Mouse (Mus musculus) gastrocnemius, postnatal 36 days (tissue): ENCODE results near the gene BC003965. TPM values are rescaled to one million over a fixed set of nuclear protein-coding genes. Genes with fewer than 3 reads are reported as not detected.

ENCODE experiments used
- DNase-seq, 2 experiments: peaks; one replicate each; pipeline ENCODE4 v3.0.0; 2022
- intact Hi-C: fragments of 180-260 bp; cut with DNase I; formaldehyde crosslinking; loops from one replicate; pipeline ENCODE4 v1.15.1; 2025
- long read RNA-seq, 2 experiments: library from polyadenylated mRNA; stranded (forward); transcript quantifications; one replicate each; pipeline ENCODE4 v2.0.0; 2021
- total RNA-seq, 2 experiments: library from RNA; stranded (reverse); gene quantifications; 2 replicates each; pipeline ENCODE4 v1.2.3; 2021

The BC003965 gene
- 10 to 100 TPM; 12.3 to 13.8 TPM for total RNA-seq
- long read RNA-seq, experiment 1, transcript BC003965-201 (2 exons, 3,030 nt): major isoform, 30 of 48 reads
- long read RNA-seq, experiment 1, transcript BC003965-202 (1 exons, 3,109 nt): minor isoform, 11 of 48 reads
- long read RNA-seq, experiment 1, partial matches to known transcripts: 0 of 48 reads
- long read RNA-seq, experiment 1, other reads (novel, unspliced or antisense): 7 of 48 reads
- long read RNA-seq, experiment 2, transcript BC003965-202 (1 exons, 3,109 nt): minor isoform, 10 of 65 reads
- long read RNA-seq, experiment 2, transcript BC003965-201 (2 exons, 3,030 nt): major isoform, 52 of 65 reads
- long read RNA-seq, experiment 2, partial matches to known transcripts: 0 of 65 reads
- long read RNA-seq, experiment 2, other reads (novel, unspliced or antisense): 3 of 65 reads

- intact Hi-C loops: loop anchor here (5.0 kb wide), 1 partner anchor 67 kb away; the partner anchor contains the start of gene Telo2
- DNase-seq: peak; percentile 94 to 96
Observed at GRCm38 (mm10) chr17:25184129-25184691, at the start of gene BC003965. Gene BC003965, plus strand, starts transcription at chr17:25184554.

GRCm38 (mm10) chr17:25135622-25136021 is 48.7 kb upstream of the BC003965 start:
- intact Hi-C loops: no loop called here
- no peak for DNase-seq

GRCm38 (mm10) chr17:25138803-25139202 is 45.6 kb upstream of the BC003965 start:
- intact Hi-C loops: no loop called here
- no peak for DNase-seq

DNA sequence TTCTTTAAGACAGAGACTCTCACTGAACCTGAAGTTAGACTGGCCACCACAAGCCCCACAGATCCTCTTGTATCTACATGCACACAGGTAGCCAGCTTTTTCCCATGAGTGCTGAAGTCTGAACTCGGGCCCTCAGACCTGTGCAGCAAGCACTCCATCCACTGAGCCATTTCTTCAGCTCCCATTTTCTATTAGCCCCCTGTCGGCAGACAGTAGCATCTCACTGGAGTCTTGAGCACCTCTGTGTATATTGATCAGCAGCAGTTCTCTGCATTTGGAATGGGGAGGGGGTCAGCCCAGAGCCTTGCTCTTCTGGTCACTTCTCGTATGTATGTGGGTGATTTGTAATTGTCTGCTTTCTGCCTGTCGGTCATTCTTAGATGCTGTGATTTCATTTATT is 44.4 kb upstream of the BC003965 start:
- intact Hi-C loops: no loop called here
- no peak for DNase-seq

DNA sequence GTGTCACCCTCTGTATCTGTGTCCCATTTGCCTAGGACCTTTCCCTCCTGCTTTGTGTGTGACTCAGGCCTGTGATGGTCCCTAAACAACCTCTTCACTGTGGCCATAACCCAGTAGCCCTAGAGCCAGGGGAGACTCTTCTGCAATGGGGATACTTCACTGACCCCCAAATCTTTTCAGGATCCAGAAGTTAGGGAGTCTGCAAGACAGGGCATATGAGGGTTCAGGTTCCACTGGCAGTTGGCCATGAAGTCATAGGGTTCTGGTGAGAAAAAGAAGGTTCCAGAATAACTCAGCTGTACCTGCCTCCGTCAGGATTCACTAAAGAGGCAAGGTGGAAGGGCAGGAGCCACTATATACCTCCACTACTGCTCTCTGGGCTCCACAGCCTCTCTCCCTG is 22.2 kb upstream of the BC003965 start, which contains the start of gene Ccdc154:
Gene Ccdc154, plus strand, starts transcription at position 301 of the 400 bp plus-strand sequence.
- DNase-seq: no peak
- intact Hi-C loops: no loop called here

DNA sequence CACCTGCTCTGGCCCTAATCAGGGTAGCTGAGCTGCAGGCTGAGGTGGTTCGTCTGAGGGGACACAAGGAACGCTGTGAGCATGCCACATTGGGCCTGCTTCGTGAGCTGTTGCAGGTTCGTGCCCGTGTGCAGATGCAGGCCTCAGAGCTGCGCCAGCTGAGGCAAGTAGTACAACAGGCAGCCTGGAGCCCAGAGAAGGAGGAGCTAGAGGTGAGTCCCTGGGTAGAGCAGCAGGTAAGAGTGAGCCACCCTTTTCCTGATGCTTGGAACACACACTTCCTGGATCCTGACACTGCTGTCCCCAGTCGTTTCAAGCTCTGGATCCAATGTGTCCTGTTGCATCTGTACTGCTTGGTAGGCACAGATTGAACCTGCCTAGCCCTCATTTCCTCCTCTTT is 21.0 kb upstream of the BC003965 start:
- intact Hi-C loops: no loop called here
- DNase-seq: no peak

GRCm38 (mm10) chr17:25164770-25165169 is 19.6 kb upstream of the BC003965 start:
- no peak for DNase-seq
- intact Hi-C loops: no loop called here

GRCm38 (mm10) chr17:25165970-25166671 is 18.2 kb upstream of the BC003965 start:
- intact Hi-C loops: no loop called here
- no peak for DNase-seq

GRCm38 (mm10) chr17:25169706-25170105 is 14.6 kb upstream of the BC003965 start:
- no peak for DNase-seq

GRCm38 (mm10) chr17:25172558-25172957 is 11.8 kb upstream of the BC003965 start:
- DNase-seq: no peak
- intact Hi-C loops: no loop called here

More at GRCm38 (mm10) chr17:25169706-25170105, 14.6 kb upstream of the BC003965 start:
- intact Hi-C loops: no loop called here

DNA sequence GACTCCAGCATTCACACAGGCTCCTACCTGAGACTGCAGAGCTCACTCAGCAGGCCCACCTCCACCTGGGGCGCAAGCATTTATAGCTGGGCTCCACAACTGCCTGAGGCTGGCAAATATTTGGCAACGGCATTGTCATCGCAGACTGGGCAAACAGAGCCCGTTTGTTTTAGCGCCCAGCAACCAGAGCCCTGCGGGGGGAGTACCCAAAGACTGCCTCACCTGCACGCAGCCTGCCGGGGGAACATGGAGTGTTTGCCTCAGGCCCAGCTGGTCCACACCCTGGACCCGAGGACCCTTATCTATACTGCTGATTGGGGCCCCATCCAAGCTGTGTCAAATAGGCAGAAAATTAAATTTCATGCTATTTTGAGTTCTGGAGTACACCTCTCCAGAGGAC is 8.9 kb upstream of the BC003965 start, which contains the start of gene Gm38655:
Gene Gm38655, minus strand, starts transcription at position 61 of the 400 bp plus-strand sequence.
- no peak for DNase-seq
- intact Hi-C loops: no loop called here

GRCm38 (mm10) chr17:25183232-25183631 is 1.1 kb upstream of the BC003965 start:
- no peak for DNase-seq
- intact Hi-C loops: loop anchor here (5.0 kb wide), 1 partner anchor 66 kb away; the partner anchor contains the start of gene Telo2

DNA sequence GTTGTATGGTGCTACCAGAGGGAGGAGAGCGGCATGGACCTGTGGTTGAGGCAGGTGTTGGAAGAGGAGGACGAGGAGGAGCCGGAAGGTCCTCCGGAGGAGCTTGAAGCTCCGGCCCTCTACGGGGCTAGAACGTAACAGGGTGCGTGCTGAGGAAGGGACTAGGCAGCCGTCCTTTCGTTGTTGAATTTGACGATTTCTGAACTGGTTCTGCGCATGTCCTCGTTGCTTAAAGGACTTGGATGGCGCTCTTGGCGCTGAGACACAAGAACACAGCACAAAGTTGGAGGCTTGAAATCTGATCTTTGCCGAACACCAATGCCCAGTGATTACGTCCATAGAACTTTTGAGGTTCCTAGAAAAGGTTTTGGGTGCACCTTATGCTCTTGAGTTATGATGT is 607 bp downstream of the BC003965 start:
- intact Hi-C loops: loop anchor here (5.0 kb wide), 2 partner anchors 68 to 87 kb away; partner anchors contain the start of genes Telo2 and Ube2i
- no peak for DNase-seq

DNA sequence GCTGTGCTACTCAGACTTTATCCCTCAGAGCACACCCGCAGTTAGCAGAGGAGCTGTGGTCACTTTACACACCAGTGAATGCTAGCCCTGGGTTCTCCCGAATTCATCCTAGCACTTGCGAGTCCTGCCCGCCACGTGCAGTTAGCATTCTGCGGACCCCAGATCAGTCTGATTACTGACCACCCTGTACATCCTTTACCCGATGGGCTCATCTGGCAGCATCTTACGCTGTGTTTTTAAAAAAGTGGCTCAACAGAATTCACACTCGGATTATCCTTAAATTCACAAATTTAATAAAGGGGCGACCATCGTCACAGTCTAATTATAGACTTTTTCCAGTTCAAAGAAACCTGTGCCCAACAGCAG is 3.4 kb downstream of the BC003965 start:
- intact Hi-C loops: loop anchor here (5.0 kb wide), 1 partner anchor 85 kb away; the partner anchor contains the start of gene Ube2i
- no peak for DNase-seq

- intact Hi-C loops: loop anchor here (5.0 kb wide), 1 partner anchor 84 kb away; the partner anchor contains the start of gene Ube2i
- peak; percentile 66 to 72 for DNase-seq
Observed at GRCm38 (mm10) chr17:25188150-25189031, 4.0 kb downstream of the BC003965 start, which contains the start of gene Unkl. Gene Unkl, plus strand, starts transcription at chr17:25188397.

- intact Hi-C loops: loop anchor here (5.0 kb wide), 1 partner anchor 83 kb away; the partner anchor contains the start of gene Ube2i
- DNase-seq: no peak
Observed at GRCm38 (mm10) chr17:25189091-25189490, 4.7 kb downstream of the BC003965 start.

GRCm38 (mm10) chr17:25202401-25202800 is 18.0 kb downstream of the BC003965 start:
- intact Hi-C loops: no loop called here

DNA sequence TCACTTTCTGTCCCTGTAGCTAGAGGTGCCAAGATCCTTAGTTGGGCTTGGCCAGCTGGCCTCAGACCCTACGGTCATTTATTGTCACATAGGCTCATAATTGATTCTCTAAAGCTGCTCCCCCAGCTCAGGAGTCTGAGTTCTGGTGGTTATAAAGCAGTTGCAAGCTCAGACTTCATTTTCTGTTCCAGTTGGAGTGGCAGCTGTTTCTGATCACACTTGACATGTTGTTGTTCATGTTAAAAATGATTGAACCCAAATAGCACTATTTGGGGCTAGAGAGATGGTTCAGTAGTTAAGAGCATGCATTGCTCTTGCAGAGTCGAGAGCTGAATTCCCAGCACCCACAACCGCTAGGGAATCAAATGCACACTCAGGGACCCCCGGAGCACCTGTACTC is 25.7 kb downstream of the BC003965 start:
- no peak for DNase-seq
- intact Hi-C loops: no loop called here

More at GRCm38 (mm10) chr17:25202401-25202800, 18.0 kb downstream of the BC003965 start:
- no peak for DNase-seq

- intact Hi-C loops: no loop called here
- DNase-seq: peak in 1 of 2 experiments; percentile 35
Observed at GRCm38 (mm10) chr17:25210680-25211466, 26.5 kb downstream of the BC003965 start.
